Mouse (Mus musculus): ENCODE measurements around the gene Tex33. TPM values are rescaled to one million over a fixed set of nuclear protein-coding genes. Genes with fewer than 3 reads are reported as not detected.
A peak's percentile ranks its signal among the peaks of the same experiment; 100 is the strongest.

Gene Tex33
- polyA plus RNA-seq, 1 experiment, result not detected

DNA sequence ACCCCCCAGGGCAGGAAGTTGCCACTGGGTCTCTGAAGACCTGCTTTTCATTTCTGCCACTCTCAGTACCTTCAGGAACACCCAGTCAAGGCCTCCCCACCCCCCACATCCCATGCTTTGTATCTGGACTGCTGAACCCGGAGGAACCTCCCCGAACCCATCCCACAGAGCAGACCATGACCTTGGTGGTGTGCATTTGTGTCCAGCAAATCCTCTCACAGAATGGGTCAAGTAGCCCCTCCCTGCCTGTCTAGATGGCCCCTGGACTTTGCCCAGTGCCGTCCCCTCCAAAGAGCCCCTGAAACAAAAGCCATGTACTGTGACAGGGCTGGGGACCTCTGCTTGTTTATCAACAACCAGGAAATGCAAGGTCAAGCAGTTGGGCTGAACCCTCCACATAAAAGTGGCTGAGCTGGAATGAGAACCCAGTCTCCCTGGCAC, 7.6 kb upstream of the Tex33 start:
- peaks cover 27% of the 10 kb centered on the region; the same call in 1 of the 2 replicates for H3K4me1 ChIP-seq (ENCODE audit: control insufficient read depth, insufficient read depth, insufficient read length, low read length)
- peak overlapping the region; percentile 22 for H3K27ac ChIP-seq (replicated peaks; ENCODE audit: low read depth, low read length)
- no peak overlapping the region for H3K4me3 ChIP-seq (ENCODE audit: insufficient read depth, low read depth, low read length)

GRCm38 (mm10) chr15:78402423-78402822, 6.7 kb upstream of the Tex33 start:
- Histone ChIP-seq H3K4me3 (ENCODE audit: insufficient read depth, low read depth, low read length) (no peak overlapping the region), H3K27ac (replicated peaks; ENCODE audit: low read depth, low read length) (no peak overlapping the region), H3K4me1 (ENCODE audit: control insufficient read depth, insufficient read depth, insufficient read length, low read length) (peaks cover 27% of the 10 kb centered on the region; the same call in 1 of the 2 replicates)

- H3K4me1 ChIP-seq (ENCODE audit: control insufficient read depth, insufficient read depth, insufficient read length, low read length), result peaks cover 27% of the 10 kb centered on the region; the same call in 1 of the 2 replicates
- no peak overlapping the region for H3K27ac ChIP-seq (replicated peaks; ENCODE audit: low read depth, low read length)
- no peak overlapping the region for H3K4me3 ChIP-seq (ENCODE audit: insufficient read depth, low read depth, low read length)
Measured at GRCm38 (mm10) chr15:78401921-78402320, 6.2 kb upstream of the Tex33 start.

DNA sequence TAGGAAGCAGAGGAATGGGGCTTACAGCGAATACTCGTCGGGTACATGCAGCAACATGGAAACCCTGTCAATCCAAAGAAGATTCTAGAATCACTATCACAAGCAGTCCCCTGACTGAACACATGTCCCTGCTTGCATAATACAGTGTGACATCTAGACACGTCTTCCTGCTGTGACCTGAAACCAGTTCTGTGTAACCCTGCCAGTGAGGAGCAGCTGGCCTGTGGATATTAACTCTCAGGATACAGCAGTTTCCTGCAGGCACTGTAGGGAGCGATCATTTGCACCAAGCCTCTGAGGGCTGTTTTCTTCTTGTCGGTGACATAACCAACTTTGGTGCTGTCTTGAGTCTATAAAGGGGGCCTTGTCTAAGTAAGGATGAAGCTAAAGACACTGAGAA, 5.6 kb upstream of the Tex33 start:
- H3K27ac ChIP-seq (replicated peaks; ENCODE audit: low read depth, low read length), result 0 out of 2 replicates have a peak overlapping the region, but pooled peaks have one; percentile 3
- no peak overlapping the region for H3K4me3 ChIP-seq (ENCODE audit: insufficient read depth, low read depth, low read length)
- peaks cover 27% of the 10 kb centered on the region; the same call in 1 of the 2 replicates for H3K4me1 ChIP-seq (ENCODE audit: control insufficient read depth, insufficient read depth, insufficient read length, low read length)

- H3K4me1 ChIP-seq (ENCODE audit: control insufficient read depth, insufficient read depth, insufficient read length, low read length), result no peaks in the 10 kb centered on the region
- no peak overlapping the region for H3K4me3 ChIP-seq (ENCODE audit: insufficient read depth, low read depth, low read length)
- no peak overlapping the region for H3K27ac ChIP-seq (replicated peaks; ENCODE audit: low read depth, low read length)
Measured at GRCm38 (mm10) chr15:78390855-78391254, 4.9 kb downstream of the Tex33 start.

DNA sequence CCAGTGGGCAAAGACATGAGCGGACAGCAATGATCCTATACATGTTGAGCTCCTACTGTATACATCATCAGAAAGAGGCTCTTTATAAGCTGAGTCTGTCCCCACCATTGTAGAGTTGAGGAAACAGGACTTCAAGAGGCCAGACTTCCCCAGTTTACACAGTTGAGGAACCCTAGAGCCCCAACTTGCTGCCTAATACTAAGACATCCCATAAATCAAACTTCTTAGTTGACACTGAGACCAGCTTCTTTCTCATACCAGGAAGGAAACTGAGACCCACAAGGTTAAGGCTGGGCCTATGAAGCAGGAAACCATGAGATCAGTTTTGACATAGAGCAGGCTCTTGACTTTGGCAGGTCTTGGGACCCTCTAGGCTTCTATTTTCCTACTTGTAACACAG, 10.1 kb downstream of the Tex33 start:
- Histone ChIP-seq H3K27ac (replicated peaks; ENCODE audit: low read depth, low read length) (no peak overlapping the region), H3K4me3 (ENCODE audit: insufficient read depth, low read depth, low read length) (no peak overlapping the region), H3K4me1 (ENCODE audit: control insufficient read depth, insufficient read depth, insufficient read length, low read length) (0 out of 2 replicates have a peak, but pooled peaks cover 3% of the 10 kb centered on the region)

DNA sequence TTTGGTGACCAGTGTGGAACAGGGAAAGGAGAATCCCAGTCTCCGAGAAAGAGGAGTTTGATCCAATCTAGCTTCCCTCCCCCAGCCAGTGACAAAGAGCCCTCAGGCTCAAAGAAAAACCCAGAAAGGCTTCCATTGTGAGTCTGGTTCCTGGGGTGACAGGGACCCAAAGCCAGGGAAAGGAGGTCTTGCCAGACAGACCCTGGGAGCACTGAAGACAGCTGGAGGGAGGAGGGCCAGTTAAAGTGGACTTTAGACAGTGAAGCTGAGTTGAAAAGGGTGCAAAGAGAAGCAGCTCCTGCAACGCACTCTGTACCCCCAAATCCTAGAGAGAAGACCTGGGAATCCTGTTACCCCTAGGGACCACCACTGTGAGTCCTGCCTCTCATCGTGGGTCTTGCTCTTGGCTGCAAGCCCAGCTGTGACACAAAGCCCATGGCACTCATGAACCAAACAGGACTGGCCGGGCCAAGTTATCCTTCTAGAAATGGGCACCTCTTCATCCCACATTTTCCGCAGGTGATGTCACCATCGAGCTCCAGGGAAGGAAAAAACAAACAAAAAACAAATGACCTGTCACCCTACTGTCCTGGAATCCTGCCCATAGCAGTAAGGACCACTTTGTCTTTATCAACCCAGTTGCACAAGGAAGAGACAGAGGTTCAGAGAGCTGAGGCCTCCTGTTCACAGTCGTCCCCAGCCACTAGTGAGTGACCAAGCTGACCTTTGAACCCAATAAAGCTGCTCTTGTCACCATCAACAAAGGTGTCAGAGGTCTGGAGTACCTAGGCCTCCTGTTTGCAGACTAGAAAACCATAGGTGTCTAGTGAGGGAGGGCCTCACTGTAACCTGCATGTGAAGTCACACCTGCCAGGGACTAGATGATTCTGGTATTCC, 11.2 kb downstream of the Tex33 start:
- Histone ChIP-seq H3K4me3 (ENCODE audit: insufficient read depth, low read depth, low read length) (no peak overlapping the region), H3K27ac (replicated peaks; ENCODE audit: low read depth, low read length) (no peak overlapping the region)

GRCm38 (mm10) chr15:78383450-78384219, 12.1 kb downstream of the Tex33 start:
- H3K4me3 ChIP-seq (ENCODE audit: insufficient read depth, low read depth, low read length), result no peak overlapping the region
- no peak overlapping the region for H3K27ac ChIP-seq (replicated peaks; ENCODE audit: low read depth, low read length)
- H3K4me1 ChIP-seq (ENCODE audit: control insufficient read depth, insufficient read depth, insufficient read length, low read length), result 0 out of 2 replicates have a peak, but pooled peaks cover 3% of the 10 kb centered on the region

More for the DNA sequence above, 11.2 kb downstream of the Tex33 start:
- H3K4me1 ChIP-seq (ENCODE audit: control insufficient read depth, insufficient read depth, insufficient read length, low read length), result 0 out of 2 replicates have a peak, but pooled peaks cover 3% of the 10 kb centered on the region

- H3K4me3 ChIP-seq (ENCODE audit: insufficient read depth, low read depth, low read length), result no peak overlapping the region
- peaks cover 3% of the 10 kb centered on the region; the same call in 1 of the 2 replicates for H3K4me1 ChIP-seq (ENCODE audit: control insufficient read depth, insufficient read depth, insufficient read length, low read length)
- no peak overlapping the region for H3K27ac ChIP-seq (replicated peaks; ENCODE audit: low read depth, low read length)
Measured at GRCm38 (mm10) chr15:78382115-78382514, 13.6 kb downstream of the Tex33 start.

GRCm38 (mm10) chr15:78380741-78381140, 15.0 kb downstream of the Tex33 start:
- Histone ChIP-seq H3K27ac (replicated peaks; ENCODE audit: low read depth, low read length) (no peak overlapping the region), H3K4me3 (ENCODE audit: insufficient read depth, low read depth, low read length) (no peak overlapping the region), H3K4me1 (ENCODE audit: control insufficient read depth, insufficient read depth, insufficient read length, low read length) (peaks cover 3% of the 10 kb centered on the region; the same call in 1 of the 2 replicates)

DNA sequence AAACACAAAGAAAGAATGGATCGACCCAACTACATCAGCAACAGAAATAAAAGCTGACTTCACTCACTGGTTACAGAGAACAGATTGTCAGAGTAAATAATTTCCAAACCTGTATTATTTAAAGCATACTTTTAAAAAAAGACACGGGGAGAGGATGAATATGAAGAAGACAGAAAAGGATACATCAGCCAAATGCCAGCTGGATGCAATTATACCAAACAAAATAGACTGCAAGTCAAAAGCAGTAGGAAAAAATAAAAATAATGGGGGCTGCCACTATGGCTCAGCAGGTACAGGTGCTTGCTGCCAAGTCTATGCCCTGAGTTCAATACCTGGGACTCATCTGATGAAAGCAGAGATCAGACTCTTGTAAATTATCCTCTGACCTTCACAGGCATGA, 15.5 kb downstream of the Tex33 start:
- H3K4me3 ChIP-seq (ENCODE audit: insufficient read depth, low read depth, low read length), result no peak overlapping the region
- no peak overlapping the region for H3K27ac ChIP-seq (replicated peaks; ENCODE audit: low read depth, low read length)
- H3K4me1 ChIP-seq (ENCODE audit: control insufficient read depth, insufficient read depth, insufficient read length, low read length), result peaks cover 3% of the 10 kb centered on the region; the same call in 1 of the 2 replicates

DNA sequence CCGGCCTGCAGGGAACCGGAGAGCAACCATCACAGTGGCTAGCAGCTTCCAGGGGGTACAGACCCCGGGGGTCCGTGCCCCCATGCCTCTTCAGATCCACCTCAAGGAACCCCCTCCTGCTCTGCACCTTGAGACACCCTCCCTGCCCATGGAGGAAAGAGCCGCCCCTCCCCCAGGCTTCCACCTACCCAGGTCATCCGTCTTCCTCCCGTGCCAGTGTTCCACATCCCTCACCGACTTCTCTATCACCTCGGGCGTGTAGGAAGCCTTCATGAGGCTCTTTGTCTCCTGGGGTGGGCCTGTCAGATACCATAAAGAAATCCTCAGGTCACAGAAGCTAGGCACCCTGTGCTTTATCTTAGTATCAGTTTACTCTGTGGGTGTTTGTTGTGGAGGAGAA, 17.2 kb downstream of the Tex33 start:
- no peak overlapping the region for H3K27ac ChIP-seq (replicated peaks; ENCODE audit: low read depth, low read length)
- H3K4me1 ChIP-seq (ENCODE audit: control insufficient read depth, insufficient read depth, insufficient read length, low read length), result no peaks in the 10 kb centered on the region; the same call in 1 of the 2 replicates
- no peak overlapping the region for H3K4me3 ChIP-seq (ENCODE audit: insufficient read depth, low read depth, low read length)

GRCm38 (mm10) chr15:78377859-78378258, 17.9 kb downstream of the Tex33 start:
- H3K4me1 ChIP-seq (ENCODE audit: control insufficient read depth, insufficient read depth, insufficient read length, low read length), result no peaks in the 10 kb centered on the region; the same call in 1 of the 2 replicates
- H3K4me3 ChIP-seq (ENCODE audit: insufficient read depth, low read depth, low read length), result no peak overlapping the region
- H3K27ac ChIP-seq (replicated peaks; ENCODE audit: low read depth, low read length), result no peak overlapping the region

GRCm38 (mm10) chr15:78374204-78374603, 21.5 kb downstream of the Tex33 start:
- Histone ChIP-seq H3K27ac (replicated peaks; ENCODE audit: low read depth, low read length) (no peak overlapping the region), H3K4me3 (ENCODE audit: insufficient read depth, low read depth, low read length) (no peak overlapping the region), H3K4me1 (ENCODE audit: control insufficient read depth, insufficient read depth, insufficient read length, low read length) (no peaks in the 10 kb centered on the region; the same call in 1 of the 2 replicates)

GRCm38 (mm10) chr15:78372796-78373195, 22.9 kb downstream of the Tex33 start:
- no peak overlapping the region for H3K4me3 ChIP-seq (ENCODE audit: insufficient read depth, low read depth, low read length)
- no peak overlapping the region for H3K27ac ChIP-seq (replicated peaks; ENCODE audit: low read depth, low read length)
- no peaks in the 10 kb centered on the region for H3K4me1 ChIP-seq (ENCODE audit: control insufficient read depth, insufficient read depth, insufficient read length, low read length)
